Mouse (Mus musculus): ENCODE measurements around the gene Shank1. TPM values are rescaled to one million over a fixed set of nuclear protein-coding genes. Genes with fewer than 3 reads are reported as not detected.

The Shank1 gene
- total RNA-seq, 2 experiments from 2014 or later = 299 to 336 TPM

DNA sequence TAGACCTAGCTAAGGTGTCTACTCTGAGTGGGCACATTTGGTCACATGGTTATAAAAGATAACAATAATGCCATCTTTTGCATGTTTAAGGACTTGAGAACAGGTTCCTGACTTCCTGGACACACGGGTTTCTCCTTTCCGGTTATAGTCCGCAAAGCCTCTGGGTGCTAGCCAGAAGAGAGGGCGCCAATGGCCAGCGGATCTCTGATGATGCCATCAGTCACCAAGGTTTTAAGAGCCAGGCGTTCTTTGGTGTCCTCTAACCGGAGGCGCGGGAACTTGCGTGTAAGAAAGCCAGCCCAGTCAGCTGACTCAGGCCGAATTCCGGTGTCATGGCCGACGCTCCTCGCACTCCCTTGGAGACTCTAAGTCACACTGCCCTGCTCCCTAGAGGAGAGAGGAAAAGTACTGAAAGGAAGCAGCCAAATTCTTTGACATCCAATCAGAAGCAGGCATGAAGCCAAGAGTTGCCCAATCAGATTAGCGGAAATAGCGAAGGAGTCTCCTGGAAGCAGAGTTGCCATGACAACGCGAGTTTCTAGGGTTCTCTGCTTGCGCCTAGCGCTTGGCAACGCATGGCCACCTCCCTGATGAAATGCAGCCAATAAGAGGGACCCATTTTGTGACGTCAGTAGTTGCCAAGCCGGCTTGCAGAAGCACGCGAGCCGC lies 95.4 kb downstream of the Shank1 start:
- peak; percentile 95 for DNase-seq
- intact Hi-C loops (cut with DNase I) = no loop called here

DNA sequence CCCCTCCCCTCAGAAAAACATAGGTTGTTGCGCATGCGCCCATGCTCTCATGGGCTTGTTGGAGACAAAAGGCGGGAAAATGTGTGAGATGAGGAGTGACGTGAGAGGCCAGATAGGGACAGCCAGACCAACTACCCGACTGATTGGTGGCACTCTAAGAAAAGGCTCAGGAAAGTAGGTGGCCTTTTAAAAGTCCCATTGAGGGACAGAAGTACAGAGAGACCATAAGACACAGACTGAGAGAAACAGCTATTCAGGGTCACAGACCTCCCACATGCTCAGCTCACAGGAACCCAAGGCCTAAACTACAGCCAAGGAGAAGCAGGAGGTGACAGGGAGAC lies 95.9 kb downstream of the Shank1 start:
- intact Hi-C loops (cut with DNase I) = no loop called here
- no peak for DNase-seq

Other genes starting within 250 kb of the Shank1 start
- gene Klk1b21, start 207.9 kb upstream of the Shank1 start, total RNA-seq (2021) = not detected
- not detected for gene Klk1b22, start 197.6 kb upstream of the Shank1 start, total RNA-seq (2021)
- not detected for gene Klk1b16, start 173.5 kb upstream of the Shank1 start, total RNA-seq (2021)
- gene Klk1b24, start 122.0 kb upstream of the Shank1 start, total RNA-seq (2021) = not detected
- gene Klk1b3, start 112.1 kb upstream of the Shank1 start, total RNA-seq (2021) = not detected
- not detected for gene Klk1b4, start 102.8 kb upstream of the Shank1 start, total RNA-seq (2021)
- not detected for gene Klk1b5, start 94.3 kb upstream of the Shank1 start, total RNA-seq (2021)
- gene Klk1, start 84.9 kb upstream of the Shank1 start, total RNA-seq (2021) = not detected
- gene Gm36864, start 74.1 kb upstream of the Shank1 start, total RNA-seq (2021) = not detected
- under 1 TPM; 0.64 to 0.82 TPM for gene 1700028J19Rik, start 63.6 kb upstream of the Shank1 start, total RNA-seq (2021)
- gene 2410002F23Rik, start 63.5 kb upstream of the Shank1 start, total RNA-seq (2021) = 100 to 1,000 TPM; 169 to 191 TPM
- not detected for gene Acp4, start 52.9 kb upstream of the Shank1 start, total RNA-seq (2021)
- gene Gm15517, start 48.8 kb upstream of the Shank1 start, total RNA-seq (2021) = not detected
- 1 to 10 TPM; 2.5 to 2.8 TPM for gene Clec11a, start 3.4 kb upstream of the Shank1 start, total RNA-seq (2021)
- gene Syt3, start 73.8 kb downstream of the Shank1 start, total RNA-seq (2021) = 10 to 100 TPM; 45.1 to 52.4 TPM
- 1 to 10 TPM; 1.3 to 2.4 TPM for gene 1700008O03Rik, start 75.6 kb downstream of the Shank1 start, total RNA-seq (2021)
- 100 to 1,000 TPM; 357 to 379 TPM for gene Lrrc4b, start 118.8 kb downstream of the Shank1 start, total RNA-seq (2021)
- 10 to 100 TPM; 20.5 to 24.5 TPM for gene Aspdh, start 155.1 kb downstream of the Shank1 start, total RNA-seq (2021)
- gene Josd2, start 157.7 kb downstream of the Shank1 start, total RNA-seq (2021) = 10 to 100 TPM; 31.9 to 32.6 TPM
- 100 to 1,000 TPM; 146 to 150 TPM for gene Emc10, start 186.3 kb downstream of the Shank1 start, total RNA-seq (2021)
- 10 to 100 TPM; 23.8 to 27.3 TPM for gene Fam71e1, start 186.3 kb downstream of the Shank1 start, total RNA-seq (2021)
- gene Mybpc2, start 214.4 kb downstream of the Shank1 start, total RNA-seq (2021) = under 1 TPM in 1 of 2 experiments, not detected in 1; 0.10 TPM
- under 1 TPM in 1 of 2 experiments, not detected in 1; 0.20 TPM for gene Spib, start 221.8 kb downstream of the Shank1 start, total RNA-seq (2021)
- 10 to 100 TPM; 13.6 to 14.4 TPM for gene Pold1, start 238.6 kb downstream of the Shank1 start, total RNA-seq (2021)
- 10 to 100 TPM; 44.4 to 55.0 TPM for gene Nr1h2, start 243.7 kb downstream of the Shank1 start, total RNA-seq (2021)